Mouse (Mus musculus) ES-Bruce4 (cell line): ENCODE data around the gene Olfr557.

Experiments used
- CTCF ChIP-seq: IDR thresholded peaks from one replicate; pipeline ENCODE4 v1.8.1; 2011; ENCODE audit warnings: low read depth, low read length
- EP300 ChIP-seq: IDR thresholded peaks from 2 replicates; pipeline ENCODE4 v1.6.1; 2011; ENCODE audit warnings: low read depth, low read length; ENCODE audit not compliant: insufficient read depth
- POLR2A ChIP-seq: IDR thresholded peaks from one replicate; pipeline ENCODE4 v1.8.1; 2011; ENCODE audit warnings: low read length; ENCODE audit not compliant: insufficient read depth

DNA sequence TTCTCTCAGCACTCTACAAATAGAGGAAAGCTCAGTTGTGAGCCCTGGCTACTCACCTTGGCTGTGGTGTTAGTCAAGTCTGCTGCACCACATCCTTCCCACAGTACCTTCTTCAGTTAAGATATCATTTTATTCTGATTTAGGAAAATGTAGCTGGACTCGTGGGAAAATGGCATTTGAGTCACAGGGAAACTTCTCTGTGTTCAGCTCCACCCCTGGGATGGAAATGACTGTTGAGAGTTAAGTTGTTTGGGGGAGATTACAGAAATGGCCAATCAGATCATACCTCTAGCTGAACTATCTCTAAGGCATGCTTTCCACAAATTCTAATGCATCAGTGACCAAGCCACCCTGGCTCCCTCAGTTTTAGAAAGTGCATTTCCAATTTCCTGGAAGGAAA is 23.3 kb downstream of the Olfr557 start, which contains the start of gene Olfr33:
- TF ChIP-seq CTCF (no peak), EP300 (no peak), POLR2A (no peak)
